Comparison of ENCODE assay signal across 10 mouse cellular contexts in genomic region chr9:57524439-57524838, GRCm38 (mm10). TPM values are rescaled to one million over a fixed set of nuclear protein-coding genes. Genes with fewer than 3 reads are reported as not detected.
DNase-seq lines count a peak whose midpoint lies in the region; TF ChIP-seq lines count a peak whose summit lies in the region.
"Had no signal": no experiment of that assay in that cellular context is flagged by ENCODE, and none has a peak within 500 bp of the region (broad histone marks: within the 10 kb centered on the region; RNA-seq: fewer than 3 reads in every experiment).

No protein-coding gene starts in this region.

- peak overlapping the region; percentile 100 for H3K27ac ChIP-seq in gastrocnemius, adult 2 months
- H3K27ac ChIP-seq in liver, adult 2 months (replicated peaks; ENCODE audit: insufficient read depth, low read depth, low read length), result no peak overlapping the region
- H3K27ac ChIP-seq in brown adipose tissue, adult 24 weeks (replicated peaks; ENCODE audit: low read depth, low read length), result peak overlapping the region; percentile 12; the same call in 1 of the 2 replicates
- H3K27ac ChIP-seq: hindbrain, embryonic 12.5 days; liver, embryonic 15.5 days had no signal

- no peak for DNase-seq in gastrocnemius, adult 2 months
- DNase-seq in gastrocnemius, adult 18-20 months (ENCODE audit: low spot score), result no peak
- DNase-seq in liver, adult 2 months (ENCODE audit: extremely low read depth, low read depth, low spot score), result no peak
- DNase-seq in liver, result no peak
- DNase-seq in natural killer cell, adult 2 months (ENCODE audit: low spot score in 2 of 2), result no peak
- DNase-seq in adrenal gland, adult 18-20 months (ENCODE audit: low spot score in 2 of 2), result no peak

- peak overlapping the region; percentile 42 for H3K9ac ChIP-seq in liver, adult 2 months (ENCODE audit: low read depth, low read length)
- H3K9ac ChIP-seq: hindbrain, embryonic 12.5 days; liver, embryonic 15.5 days had no signal

- no peaks in the 10 kb centered on the region for H3K9me3 ChIP-seq in megakaryocyte, embryonic 14.5 days
- H3K9me3 ChIP-seq: hindbrain, embryonic 12.5 days; liver, embryonic 15.5 days had no signal

- no peak for TF ChIP-seq POLR2A in liver, adult 2 months (IDR thresholded peaks at IDR 0.05; ENCODE audit: extremely low read depth, insufficient read depth, low read length)

- peak overlapping the region; percentile 86 for H3K4me3 ChIP-seq in gastrocnemius, adult 2 months
- no peak overlapping the region for H3K4me3 ChIP-seq in liver, adult 2 months (ENCODE audit: insufficient read depth, low read depth, low read length)
- peak overlapping the region; percentile 21 for H3K4me3 ChIP-seq in brown adipose tissue, adult 24 weeks (ENCODE audit: insufficient read depth, low read depth, low read length)
- H3K4me3 ChIP-seq in megakaryocyte, embryonic 14.5 days (replicated peaks), result peak overlapping the region; percentile 90
- H3K4me3 ChIP-seq: hindbrain, embryonic 12.5 days; liver, embryonic 15.5 days had no signal

- peaks cover 40% of the 10 kb centered on the region for H3K79me2 ChIP-seq in liver, adult 2 months (ENCODE audit: control insufficient read depth, insufficient read depth, low read length)

- no peak for TF ChIP-seq CTCF in gastrocnemius, adult 2 months (IDR thresholded peaks at IDR 0.05)
- TF ChIP-seq CTCF in liver, adult 2 months (IDR thresholded peaks at IDR 0.05; ENCODE audit: low read depth, low read length), result no peak

- intact Hi-C loops in gastrocnemius, adult 2 months (cut with DNase I), result loop anchor here (5.0 kb wide), 1 partner anchor 133 kb away; no protein-coding TSS in a partner anchor

- H3K4me1 ChIP-seq in liver, adult 2 months (ENCODE audit: control insufficient read depth, insufficient read depth, low read length), result peaks cover 31% of the 10 kb centered on the region
- H3K4me1 ChIP-seq in brown adipose tissue, adult 24 weeks (ENCODE audit: control insufficient read depth, insufficient read depth, insufficient read length, low read length), result peaks cover 7% of the 10 kb centered on the region
- peaks cover 62% of the 10 kb centered on the region for H3K4me1 ChIP-seq in megakaryocyte, embryonic 14.5 days

- H3K27me3 ChIP-seq in liver, adult 2 months (ENCODE audit: control insufficient read depth, insufficient read depth, low read length), result no peaks in the 10 kb centered on the region
- H3K27me3 ChIP-seq in megakaryocyte, embryonic 14.5 days (replicated peaks), result no peaks in the 10 kb centered on the region
- H3K27me3 ChIP-seq: hindbrain, embryonic 12.5 days; liver, embryonic 15.5 days had no signal

- peaks cover 15% of the 10 kb centered on the region for H3K36me3 ChIP-seq in liver, adult 2 months (ENCODE audit: control insufficient read depth, insufficient read depth, low read length)
- H3K36me3 ChIP-seq in megakaryocyte, embryonic 14.5 days (replicated peaks; ENCODE audit: low read length), result peaks cover 30% of the 10 kb centered on the region

RNA-seq across cellular contexts. Expression of gene Cox5a, which starts 3.4 kb away (rescaled TPM):
- 1,000 to 10,000 TPM; 1,176 to 1,655 TPM for total RNA-seq in gastrocnemius, adult 2 months (2021)
- 1,000 to 10,000 TPM; 1,174 to 1,300 TPM for total RNA-seq in gastrocnemius, adult 18-20 months (2021)
- total RNA-seq in liver, adult 2 months (2014; rRNA removed), result 299 and 328 TPM in 2 replicates
- 507 and 522 TPM in 2 replicates for polyA plus RNA-seq in liver, adult 2 months (2012; rRNA removed)
- polyA plus RNA-seq in brown adipose tissue, adult 24 weeks (2012; ENCODE audit: insufficient read depth, insufficient read length, missing spikeins), result 2,595 and 2,603 TPM in 2 replicates
- 240 and 738 TPM in 2 replicates for polyA plus RNA-seq in megakaryocyte, embryonic 14.5 days (2012; ENCODE audit: insufficient read depth, low replicate concordance)
- 100 to 1,000 TPM; 514 to 860 TPM for total RNA-seq in adrenal gland, adult 18-20 months (2021)

RNA-seq across cellular contexts. Expression of gene Fam219b, which starts 12.9 kb away (rescaled TPM):
- 1 to 10 TPM; 5.9 TPM for total RNA-seq in gastrocnemius, adult 2 months (2021)
- 1 to 10 TPM; 5.6 to 6.3 TPM for total RNA-seq in gastrocnemius, adult 18-20 months (2021)
- 4.4 and 5.4 TPM in 2 replicates for total RNA-seq in liver, adult 2 months (2014; rRNA removed)
- polyA plus RNA-seq in liver, adult 2 months (2012; rRNA removed), result 6.5 and 6.7 TPM in 2 replicates
- polyA plus RNA-seq in brown adipose tissue, adult 24 weeks (2012; ENCODE audit: insufficient read depth, insufficient read length, missing spikeins), result 6.2 and 7.2 TPM in 2 replicates
- polyA plus RNA-seq in megakaryocyte, embryonic 14.5 days (2012; ENCODE audit: insufficient read depth, low replicate concordance), result 4.9 TPM in 2 replicates
- total RNA-seq in adrenal gland, adult 18-20 months (2021), result 10 to 100 TPM; 21.4 to 26.4 TPM

RNA-seq across cellular contexts. Expression of gene Rpp25, which starts 20.6 kb away (rescaled TPM):
- not detected for total RNA-seq in gastrocnemius, adult 2 months (2021)
- total RNA-seq in gastrocnemius, adult 18-20 months (2021), result not detected
- not detected in 2 replicates for total RNA-seq in liver, adult 2 months (2014; rRNA removed)
- not detected in 2 replicates for polyA plus RNA-seq in liver, adult 2 months (2012; rRNA removed)
- not detected in 2 replicates for polyA plus RNA-seq in brown adipose tissue, adult 24 weeks (2012; ENCODE audit: insufficient read depth, insufficient read length, missing spikeins)
- polyA plus RNA-seq in megakaryocyte, embryonic 14.5 days (2012; ENCODE audit: insufficient read depth, low replicate concordance), result 0.07 TPM in 1 of 2 replicates, not detected in the other
- 1 to 10 TPM; 1.2 to 1.7 TPM for total RNA-seq in adrenal gland, adult 18-20 months (2021)

RNA-seq across cellular contexts. Expression of gene Mpi, which starts 28.1 kb away (rescaled TPM):
- total RNA-seq in gastrocnemius, adult 2 months (2021), result 10 to 100 TPM; 67.6 to 97.7 TPM
- 10 to 100 TPM; 75.0 to 76.2 TPM for total RNA-seq in gastrocnemius, adult 18-20 months (2021)
- total RNA-seq in liver, adult 2 months (2014; rRNA removed), result 8.9 and 9.4 TPM in 2 replicates
- polyA plus RNA-seq in liver, adult 2 months (2012; rRNA removed), result 12.2 and 14.5 TPM in 2 replicates
- 15.3 and 17.6 TPM in 2 replicates for polyA plus RNA-seq in brown adipose tissue, adult 24 weeks (2012; ENCODE audit: insufficient read depth, insufficient read length, missing spikeins)
- polyA plus RNA-seq in megakaryocyte, embryonic 14.5 days (2012; ENCODE audit: insufficient read depth, low replicate concordance), result 1.6 and 4.5 TPM in 2 replicates
- total RNA-seq in adrenal gland, adult 18-20 months (2021), result 10 to 100 TPM; 34.7 to 36.8 TPM

RNA-seq across cellular contexts. Expression of gene Scamp2, which starts 36.3 kb away (rescaled TPM):
- 10 to 100 TPM; 39.6 to 46.4 TPM for total RNA-seq in gastrocnemius, adult 2 months (2021)
- total RNA-seq in gastrocnemius, adult 18-20 months (2021), result 10 to 100 TPM; 41.8 to 43.1 TPM
- 10.5 and 10.7 TPM in 2 replicates for total RNA-seq in liver, adult 2 months (2014; rRNA removed)
- polyA plus RNA-seq in liver, adult 2 months (2012; rRNA removed), result 28.4 and 32.6 TPM in 2 replicates
- polyA plus RNA-seq in brown adipose tissue, adult 24 weeks (2012; ENCODE audit: insufficient read depth, insufficient read length, missing spikeins), result 17.1 and 17.8 TPM in 2 replicates
- polyA plus RNA-seq in megakaryocyte, embryonic 14.5 days (2012; ENCODE audit: insufficient read depth, low replicate concordance), result 49.4 and 55.8 TPM in 2 replicates
- 10 to 100 TPM; 51.3 to 61.9 TPM for total RNA-seq in adrenal gland, adult 18-20 months (2021)
